Comparison of ENCODE assay signal across 8 mouse cellular contexts in genomic region chr7:16296146-16296545, GRCm38 (mm10). TPM values are rescaled to one million over a fixed set of nuclear protein-coding genes. Genes with fewer than 3 reads are reported as not detected.
DNase-seq lines count a peak whose midpoint lies in the region; ATAC-seq and TF ChIP-seq lines count a peak whose summit lies in the region.

No protein-coding gene starts in this region.

- no peak overlapping the region for H3K4me2 ChIP-seq in forebrain, embryonic 11.5 days (ENCODE audit: low read depth, low read length, severe bottlenecking)
- no peak overlapping the region for H3K4me2 ChIP-seq in midbrain, embryonic 11.5 days
- peak overlapping the region; percentile 59; the same call in 1 of the 2 replicates for H3K4me2 ChIP-seq in limb, embryonic 11.5 days (ENCODE audit: low read depth, severe bottlenecking)

- no peak for DNase-seq in forebrain, embryonic 10.5 days (ENCODE audit: extremely low spot score, low spot score)
- no peak for DNase-seq in forebrain, embryonic 11.5 days (ENCODE audit: low spot score)
- DNase-seq in midbrain, embryonic 10.5 days (ENCODE audit: low spot score): no peak
- DNase-seq in midbrain, embryonic 11.5 days (ENCODE audit: low spot score, missing footprints): no peak
- DNase-seq in limb, embryonic 11.5 days (ENCODE audit: low spot score): no peak
- no peak for DNase-seq in left cerebral cortex, adult 18-20 months (ENCODE audit: low spot score in 2 of 2)
- DNase-seq in spleen, postnatal 4 days (ENCODE audit: low spot score in 2 of 2): no peak

- 48% methylated on average over 2 of the region's 2 CpGs for WGBS in forebrain, embryonic 10.5 days
- 33% methylated on average over 2 of the region's 2 CpGs for WGBS in forebrain, embryonic 11.5 days
- 45% methylated on average over 2 of the region's 2 CpGs for WGBS in midbrain, embryonic 10.5 days
- WGBS in midbrain, embryonic 11.5 days: 34% methylated on average over 2 of the region's 2 CpGs
- WGBS in limb, embryonic 11.5 days: 40% methylated on average over 2 of the region's 2 CpGs
- WGBS in olfactory bulb, adult 2 months: 34% methylated on average over 2 of the region's 2 CpGs

- no peaks in the 10 kb centered on the region for H3K9me3 ChIP-seq in forebrain, embryonic 10.5 days
- no peaks in the 10 kb centered on the region for H3K9me3 ChIP-seq in forebrain, embryonic 11.5 days (ENCODE audit: control insufficient read depth, low read length)
- no peaks in the 10 kb centered on the region for H3K9me3 ChIP-seq in midbrain, embryonic 10.5 days (replicated peaks)
- H3K9me3 ChIP-seq in midbrain, embryonic 11.5 days (ENCODE audit: control insufficient read depth, low read length): no peaks in the 10 kb centered on the region
- H3K9me3 ChIP-seq in limb, embryonic 11.5 days (ENCODE audit: control insufficient read depth, low read length): no peaks in the 10 kb centered on the region; the same call in 1 of the 2 replicates

- H3K4me1 ChIP-seq in forebrain, embryonic 10.5 days: peaks cover 53% of the 10 kb centered on the region
- peaks cover 12% of the 10 kb centered on the region for H3K4me1 ChIP-seq in forebrain, embryonic 11.5 days (replicated peaks; ENCODE audit: control insufficient read depth, insufficient read depth, low read length)
- peaks cover 48% of the 10 kb centered on the region for H3K4me1 ChIP-seq in midbrain, embryonic 10.5 days
- peaks cover 23% of the 10 kb centered on the region for H3K4me1 ChIP-seq in midbrain, embryonic 11.5 days (ENCODE audit: control insufficient read depth, insufficient read depth, low read length)
- peaks cover 22% of the 10 kb centered on the region for H3K4me1 ChIP-seq in limb, embryonic 11.5 days (ENCODE audit: control insufficient read depth, insufficient read depth, low read length)
- peaks cover 13% of the 10 kb centered on the region for H3K4me1 ChIP-seq in olfactory bulb, adult 2 months (ENCODE audit: control insufficient read depth, insufficient read depth, low read length)

- no peak for TF ChIP-seq POLR2A in olfactory bulb, adult 2 months (IDR thresholded peaks at IDR 0.05; ENCODE audit: insufficient read depth, low read depth, low read length)

- H3K27ac ChIP-seq in forebrain, embryonic 10.5 days: peak overlapping the region; percentile 92
- no peak overlapping the region for H3K27ac ChIP-seq in forebrain, embryonic 11.5 days (ENCODE audit: low read depth, low read length)
- H3K27ac ChIP-seq in midbrain, embryonic 10.5 days (replicated peaks): no peak overlapping the region
- H3K27ac ChIP-seq in midbrain, embryonic 11.5 days (ENCODE audit: low read depth, low read length): no peak overlapping the region
- H3K27ac ChIP-seq in limb, embryonic 11.5 days (replicated peaks; ENCODE audit: low read depth, low read length): peak overlapping the region; percentile 68; the same call in 1 of the 2 replicates
- H3K27ac ChIP-seq in olfactory bulb, adult 2 months (ENCODE audit: insufficient read depth, low read depth, low read length): peak overlapping the region; percentile 66; the same call in 1 of the 2 replicates

- no peaks in the 10 kb centered on the region for H3K36me3 ChIP-seq in forebrain, embryonic 10.5 days (replicated peaks)
- no peaks in the 10 kb centered on the region for H3K36me3 ChIP-seq in forebrain, embryonic 11.5 days (ENCODE audit: control insufficient read depth, insufficient read depth, low read length)
- no peaks in the 10 kb centered on the region for H3K36me3 ChIP-seq in midbrain, embryonic 10.5 days
- H3K36me3 ChIP-seq in midbrain, embryonic 11.5 days (ENCODE audit: control insufficient read depth, insufficient read depth, low read length): no peaks in the 10 kb centered on the region
- H3K36me3 ChIP-seq in limb, embryonic 11.5 days (ENCODE audit: control insufficient read depth, insufficient read depth, low read length): no peaks in the 10 kb centered on the region

- no peak for TF ChIP-seq CTCF in olfactory bulb, adult 2 months (IDR thresholded peaks at IDR 0.05; ENCODE audit: insufficient read depth, low read depth, low read length)

- H3K9ac ChIP-seq in forebrain, embryonic 11.5 days (ENCODE audit: low read length): no peak overlapping the region; the same call in 1 of the 2 replicates
- H3K9ac ChIP-seq in midbrain, embryonic 11.5 days (ENCODE audit: low read length): no peak overlapping the region
- H3K9ac ChIP-seq in limb, embryonic 11.5 days (ENCODE audit: low read length): no peak overlapping the region

- peaks cover 16% of the 10 kb centered on the region; the same call in 1 of the 2 replicates for H3K27me3 ChIP-seq in forebrain, embryonic 10.5 days (ENCODE audit: poor library complexity, severe bottlenecking)
- H3K27me3 ChIP-seq in forebrain, embryonic 11.5 days (ENCODE audit: control insufficient read depth, insufficient read depth, low read length): no peaks in the 10 kb centered on the region
- H3K27me3 ChIP-seq in midbrain, embryonic 10.5 days (ENCODE audit: low read depth, poor library complexity, severe bottlenecking): peaks cover 18% of the 10 kb centered on the region
- H3K27me3 ChIP-seq in midbrain, embryonic 11.5 days (ENCODE audit: control insufficient read depth, insufficient read depth, low read length): no peaks in the 10 kb centered on the region; the same call in 1 of the 2 replicates
- H3K27me3 ChIP-seq in limb, embryonic 11.5 days (ENCODE audit: control insufficient read depth, insufficient read depth, low read length): no peaks in the 10 kb centered on the region

- ATAC-seq in forebrain, embryonic 11.5 days (replicated peaks; ENCODE audit: low FRiP score): no peak
- no peak for ATAC-seq in midbrain, embryonic 11.5 days (ENCODE audit: low FRiP score)
- no peak for ATAC-seq in limb, embryonic 11.5 days (ENCODE audit: insufficient number of reproducible peaks, low FRiP score, low TSS enrichment, low read depth)

- H3K4me3 ChIP-seq in forebrain, embryonic 10.5 days: peak overlapping the region; percentile 62; the same call in 1 of the 2 replicates
- no peak overlapping the region for H3K4me3 ChIP-seq in forebrain, embryonic 11.5 days (ENCODE audit: low read depth, low read length)
- H3K4me3 ChIP-seq in midbrain, embryonic 10.5 days: peak overlapping the region; percentile 64
- H3K4me3 ChIP-seq in midbrain, embryonic 11.5 days (ENCODE audit: low read depth, low read length): no peak overlapping the region
- H3K4me3 ChIP-seq in limb, embryonic 11.5 days (ENCODE audit: low read depth, low read length): no peak overlapping the region; the same call in 1 of the 2 replicates
- H3K4me3 ChIP-seq in olfactory bulb, adult 2 months (ENCODE audit: insufficient read depth, low read depth, low read length): no peak overlapping the region

RNA-seq across cellular contexts. Expression of gene Ccdc9, which starts 9.6 kb away (rescaled TPM):
- polyA plus RNA-seq in forebrain, embryonic 10.5 days (2016; fragmentation: Nextera tagmentation; extraction: Ambion mirVana): 28.7 and 34.8 TPM in 2 replicates
- 22.3 and 32.2 TPM in 2 replicates for polyA plus RNA-seq in forebrain, embryonic 11.5 days (2014; fragmentation: Nextera tagmentation; extraction: Ambion mirVana)
- 24.6 and 34.1 TPM in 2 replicates for polyA plus RNA-seq in midbrain, embryonic 10.5 days (2016; fragmentation: Nextera tagmentation; extraction: Ambion mirVana)
- polyA plus RNA-seq in midbrain, embryonic 11.5 days (2014; fragmentation: Nextera tagmentation; extraction: Ambion mirVana): 17.9 and 20.2 TPM in 2 replicates
- polyA plus RNA-seq in limb, embryonic 11.5 days (2014; fragmentation: Nextera tagmentation; extraction: Ambion mirVana): 20.2 and 23.8 TPM in 2 replicates
- not detected in 2 replicates for polyA plus RNA-seq in olfactory bulb, adult 2 months (2012; ENCODE audit: insufficient read depth, insufficient read length, low replicate concordance, missing spikeins)
- 100 to 1,000 TPM in 1 of 2 experiments, 10 to 100 TPM in 1; 81.0 to 102 TPM for total RNA-seq in left cerebral cortex, adult 18-20 months (2021)

RNA-seq across cellular contexts. Expression of gene Bbc3, which starts 12.0 kb away (rescaled TPM):
- polyA plus RNA-seq in forebrain, embryonic 10.5 days (2016; fragmentation: Nextera tagmentation; extraction: Ambion mirVana): 16.4 and 18.8 TPM in 2 replicates
- polyA plus RNA-seq in forebrain, embryonic 11.5 days (2014; fragmentation: Nextera tagmentation; extraction: Ambion mirVana): 8.0 and 11.5 TPM in 2 replicates
- 14.4 and 17.1 TPM in 2 replicates for polyA plus RNA-seq in midbrain, embryonic 10.5 days (2016; fragmentation: Nextera tagmentation; extraction: Ambion mirVana)
- 6.3 and 8.3 TPM in 2 replicates for polyA plus RNA-seq in midbrain, embryonic 11.5 days (2014; fragmentation: Nextera tagmentation; extraction: Ambion mirVana)
- 5.0 and 6.8 TPM in 2 replicates for polyA plus RNA-seq in limb, embryonic 11.5 days (2014; fragmentation: Nextera tagmentation; extraction: Ambion mirVana)
- polyA plus RNA-seq in olfactory bulb, adult 2 months (2012; ENCODE audit: insufficient read depth, insufficient read length, low replicate concordance, missing spikeins): not detected in 2 replicates
- total RNA-seq in left cerebral cortex, adult 18-20 months (2021): 10 to 100 TPM in 1 of 2 experiments, 1 to 10 TPM in 1; 7.5 to 11.8 TPM

RNA-seq across cellular contexts. Expression of gene Inafm1, which starts 22.7 kb away (rescaled TPM):
- 5.6 and 6.3 TPM in 2 replicates for polyA plus RNA-seq in forebrain, embryonic 10.5 days (2016; fragmentation: Nextera tagmentation; extraction: Ambion mirVana)
- polyA plus RNA-seq in forebrain, embryonic 11.5 days (2014; fragmentation: Nextera tagmentation; extraction: Ambion mirVana): 10.9 and 11.6 TPM in 2 replicates
- polyA plus RNA-seq in midbrain, embryonic 10.5 days (2016; fragmentation: Nextera tagmentation; extraction: Ambion mirVana): 6.3 and 10.0 TPM in 2 replicates
- polyA plus RNA-seq in midbrain, embryonic 11.5 days (2014; fragmentation: Nextera tagmentation; extraction: Ambion mirVana): 9.8 and 10.3 TPM in 2 replicates
- polyA plus RNA-seq in limb, embryonic 11.5 days (2014; fragmentation: Nextera tagmentation; extraction: Ambion mirVana): 7.9 and 9.6 TPM in 2 replicates
- polyA plus RNA-seq in olfactory bulb, adult 2 months (2012; ENCODE audit: insufficient read depth, insufficient read length, low replicate concordance, missing spikeins): not detected in 2 replicates
- 10 to 100 TPM; 38.0 to 39.7 TPM for total RNA-seq in left cerebral cortex, adult 18-20 months (2021)

RNA-seq across cellular contexts. Expression of gene C5ar1, which starts 36.8 kb away (rescaled TPM):
- 0.50 and 0.80 TPM in 2 replicates for polyA plus RNA-seq in forebrain, embryonic 10.5 days (2016; fragmentation: Nextera tagmentation; extraction: Ambion mirVana)
- polyA plus RNA-seq in forebrain, embryonic 11.5 days (2014; fragmentation: Nextera tagmentation; extraction: Ambion mirVana): 0.76 and 1.1 TPM in 2 replicates
- polyA plus RNA-seq in midbrain, embryonic 10.5 days (2016; fragmentation: Nextera tagmentation; extraction: Ambion mirVana): 0.86 and 1.4 TPM in 2 replicates
- polyA plus RNA-seq in midbrain, embryonic 11.5 days (2014; fragmentation: Nextera tagmentation; extraction: Ambion mirVana): 1.3 TPM in 2 replicates
- 0.38 and 0.55 TPM in 2 replicates for polyA plus RNA-seq in limb, embryonic 11.5 days (2014; fragmentation: Nextera tagmentation; extraction: Ambion mirVana)
- polyA plus RNA-seq in olfactory bulb, adult 2 months (2012; ENCODE audit: insufficient read depth, insufficient read length, low replicate concordance, missing spikeins): not detected in 2 replicates
- total RNA-seq in left cerebral cortex, adult 18-20 months (2021): 1 to 10 TPM; 1.2 to 2.4 TPM

RNA-seq across cellular contexts. Expression of gene C5ar2, which starts 52.2 kb away (rescaled TPM):
- polyA plus RNA-seq in forebrain, embryonic 10.5 days (2016; fragmentation: Nextera tagmentation; extraction: Ambion mirVana): 0.09 TPM in 2 replicates
- polyA plus RNA-seq in forebrain, embryonic 11.5 days (2014; fragmentation: Nextera tagmentation; extraction: Ambion mirVana): 0.12 and 0.25 TPM in 2 replicates
- polyA plus RNA-seq in midbrain, embryonic 10.5 days (2016; fragmentation: Nextera tagmentation; extraction: Ambion mirVana): 0.04 and 0.10 TPM in 2 replicates
- 0.12 TPM in 1 of 2 replicates, not detected in the other for polyA plus RNA-seq in midbrain, embryonic 11.5 days (2014; fragmentation: Nextera tagmentation; extraction: Ambion mirVana)
- 0.07 TPM in 1 of 2 replicates, not detected in the other for polyA plus RNA-seq in limb, embryonic 11.5 days (2014; fragmentation: Nextera tagmentation; extraction: Ambion mirVana)
- polyA plus RNA-seq in olfactory bulb, adult 2 months (2012; ENCODE audit: insufficient read depth, insufficient read length, low replicate concordance, missing spikeins): not detected in 2 replicates
- total RNA-seq in left cerebral cortex, adult 18-20 months (2021): under 1 TPM; 0.58 to 0.73 TPM

Comparison
In these comparisons a context has a peak if more than half of its experiments do, and no peak if none do; other contexts are left out.
1. H3K27ac ChIP-seq: peak in forebrain, embryonic 10.5 days (single experiment), limb, embryonic 11.5 days (single experiment) and olfactory bulb, adult 2 months (single experiment); none in forebrain, embryonic 11.5 days (single experiment), midbrain, embryonic 10.5 days (single experiment) and midbrain, embryonic 11.5 days (single experiment).
2. H3K4me3 ChIP-seq: peak in forebrain, embryonic 10.5 days (single experiment) and midbrain, embryonic 10.5 days (single experiment); none in forebrain, embryonic 11.5 days (single experiment), midbrain, embryonic 11.5 days (single experiment), limb, embryonic 11.5 days (single experiment) and olfactory bulb, adult 2 months (single experiment).